Mouse (Mus musculus) stomach, postnatal 0 days (tissue): ENCODE data around the gene Atxn1. TPM values are rescaled to one million over a fixed set of nuclear protein-coding genes. Genes with fewer than 3 reads are reported as not detected.

Source experiments
- ATAC-seq: fragments of 200-750 bp; cut with Nextera tagmentation; 2 replicates; pipeline ENCODE4 v1.8.0; 2017; ENCODE audit not compliant: low FRiP score, low TSS enrichment
- DNase-seq: peaks from one replicate; pipeline ENCODE4 v3.0.0-alpha.2; 2016; ENCODE audit warnings: low spot score
- H3K27ac ChIP-seq: fragments of 300-500 bp; sonication (generic); replicated peaks from 2 replicates; pipeline ENCODE4 v1.5.1; 2014; ENCODE audit warnings: mild to moderate bottlenecking, control low read depth
- H3K27me3 ChIP-seq: fragments of 300-500 bp; sonication (generic); 2 replicates; pipeline ENCODE4 v1.6.1; 2014; ENCODE audit warnings: low read length; ENCODE audit not compliant: control insufficient read depth, insufficient read depth
- H3K36me3 ChIP-seq: fragments of 300-500 bp; sonication (generic); 2 replicates; pipeline ENCODE4 v1.6.1; 2014; ENCODE audit warnings: low read length, mixed read lengths; ENCODE audit not compliant: control insufficient read depth, insufficient read depth
- H3K4me1 ChIP-seq: fragments of 300-500 bp; sonication (generic); replicated peaks from 2 replicates; pipeline ENCODE4 v1.6.1; 2014; ENCODE audit warnings: antibody characterized with exemption; ENCODE audit not compliant: control insufficient read depth, insufficient read depth
- H3K4me2 ChIP-seq: fragments of 300-500 bp; sonication (generic); replicated peaks from 2 replicates; pipeline ENCODE4 v1.6.1; 2014; ENCODE audit warnings: low read depth, mild to moderate bottlenecking, control low read depth, moderate library complexity
- H3K4me3 ChIP-seq: fragments of 300-500 bp; sonication (generic); 2 replicates; pipeline ENCODE4 v1.5.1; 2014; ENCODE audit warnings: low read depth, low read length, control low read depth
- H3K9ac ChIP-seq: fragments of 300-500 bp; sonication (generic); 2 replicates; pipeline ENCODE4 v1.6.1; 2014; ENCODE audit warnings: mild to moderate bottlenecking, low read length, control low read depth, mixed read lengths
- H3K9me3 ChIP-seq: fragments of 300-500 bp; sonication (generic); 2 replicates; pipeline ENCODE4 v1.6.1; 2016; ENCODE audit warnings: low read length; ENCODE audit not compliant: control insufficient read depth
- CTCF ChIP-seq: IDR thresholded peaks from 2 replicates; pipeline ENCODE4 v1.5.1; 2016; ENCODE audit warnings: antibody characterized with exemption, low read depth, mild to moderate bottlenecking, moderate library complexity
- EP300 ChIP-seq: optimal IDR thresholded peaks from 2 replicates; pipeline ENCODE3; 2016; ENCODE audit warnings: antibody characterized with exemption
- WGBS: fragments of 180-500 bp; shearing (Covaris S2); extraction: QIAGEN DNeasy Blood & Tissue Kit; methylation state at CpG from one replicate; pipeline ENCODE4 v1.1.7; 2014; 5-methylcytosine and 5-hydroxymethylcytosine counted together
- polyA plus RNA-seq: library from polyadenylated mRNA; unstranded; fragments of >200 nt; fragmentation: Nextera tagmentation; extraction: Ambion mirVana; gene quantifications from 2 replicates; pipeline ENCODE4 v1.2.1, GENCODE M21; 2015

Gene Atxn1
- polyA plus RNA-seq, 1 experiment from 2014 or later = 7.0 TPM

DNA sequence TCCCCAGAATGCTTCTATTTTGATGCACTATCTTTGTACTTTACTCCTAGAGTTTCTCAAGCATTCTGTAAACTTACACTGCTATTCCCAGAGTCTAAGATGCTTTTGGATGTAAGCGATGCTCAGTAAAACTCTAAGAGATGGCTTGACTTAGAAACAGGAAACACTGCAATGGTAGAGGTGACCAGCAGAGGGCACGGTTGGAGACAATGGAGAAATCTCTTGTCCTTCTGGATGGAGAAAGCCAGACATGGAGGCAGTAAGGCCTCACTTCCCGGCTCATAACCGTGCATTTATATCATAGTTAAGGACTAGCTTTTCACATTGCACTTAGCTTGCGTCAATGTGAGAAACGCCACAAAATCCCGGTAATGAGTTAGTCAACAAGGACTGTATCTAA lies 404.3 kb downstream of the Atxn1 start:
- Histone ChIP-seq H3K27ac (no peak overlapping the region), H3K4me1 (no peaks in the 10 kb centered on the region), H3K9me3 (no peaks in the 10 kb centered on the region), H3K4me3 (no peak overlapping the region), H3K27me3 (no peaks in the 10 kb centered on the region), H3K9ac (no peak overlapping the region), H3K36me3 (no peaks in the 10 kb centered on the region), H3K4me2 (no peak overlapping the region)
- no peak for ATAC-seq
- TF ChIP-seq CTCF (peak; percentile 78), EP300 (no peak)
- WGBS = 76% methylated on average over 7 of the region's 7 CpGs
- DNase-seq = peak; percentile 27

DNA sequence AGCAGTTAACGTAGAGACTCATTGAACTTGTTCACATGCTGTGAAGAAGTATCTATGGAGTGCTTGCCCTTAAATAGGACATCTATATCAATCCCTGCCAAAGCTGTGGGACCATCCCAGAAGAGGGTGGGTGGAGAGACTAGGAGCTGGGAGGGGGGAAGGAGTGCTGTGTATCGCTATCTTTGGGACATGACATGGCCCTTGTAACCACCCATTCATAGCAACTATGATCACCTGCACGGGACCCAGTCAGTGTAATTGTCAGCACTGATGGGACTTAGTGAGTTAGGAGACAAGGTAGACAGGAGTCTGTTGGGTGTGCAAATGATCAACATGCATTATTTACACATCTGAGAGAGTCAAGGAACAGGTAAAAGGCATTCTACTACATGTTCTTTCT lies 405.6 kb downstream of the Atxn1 start:
- no peak overlapping the region for H3K4me2 ChIP-seq
- WGBS = 95% methylated on average over 3 of the region's 3 CpGs

GRCm38 (mm10) chr13:45558367-45558766 lies 406.4 kb downstream of the Atxn1 start:
- Histone ChIP-seq H3K27me3 (no peaks in the 10 kb centered on the region), H3K4me1 (no peaks in the 10 kb centered on the region), H3K4me2 (no peak overlapping the region), H3K4me3 (no peak overlapping the region), H3K9me3 (no peaks in the 10 kb centered on the region), H3K27ac (no peak overlapping the region), H3K36me3 (no peaks in the 10 kb centered on the region), H3K9ac (no peak overlapping the region)
- DNase-seq (no peak), ATAC-seq (no peak)
- WGBS = 61% methylated on average over 4 of the region's 4 CpGs
- TF ChIP-seq CTCF = no peak
- TF ChIP-seq EP300 = no peak

More for the DNA sequence above, 405.6 kb downstream of the Atxn1 start:
- TF ChIP-seq CTCF (no peak), EP300 (no peak)
- DNase-seq (no peak), ATAC-seq (no peak)
- Histone ChIP-seq H3K9ac (no peak overlapping the region), H3K9me3 (no peaks in the 10 kb centered on the region), H3K27me3 (no peaks in the 10 kb centered on the region), H3K4me3 (no peak overlapping the region), H3K36me3 (no peaks in the 10 kb centered on the region), H3K4me1 (no peaks in the 10 kb centered on the region), H3K27ac (no peak overlapping the region)

GRCm38 (mm10) chr13:45553674-45554073 lies 411.1 kb downstream of the Atxn1 start:
- no peak for DNase-seq
- no peak for ATAC-seq
- 43% methylated on average over 7 of the region's 7 CpGs for WGBS

DNA sequence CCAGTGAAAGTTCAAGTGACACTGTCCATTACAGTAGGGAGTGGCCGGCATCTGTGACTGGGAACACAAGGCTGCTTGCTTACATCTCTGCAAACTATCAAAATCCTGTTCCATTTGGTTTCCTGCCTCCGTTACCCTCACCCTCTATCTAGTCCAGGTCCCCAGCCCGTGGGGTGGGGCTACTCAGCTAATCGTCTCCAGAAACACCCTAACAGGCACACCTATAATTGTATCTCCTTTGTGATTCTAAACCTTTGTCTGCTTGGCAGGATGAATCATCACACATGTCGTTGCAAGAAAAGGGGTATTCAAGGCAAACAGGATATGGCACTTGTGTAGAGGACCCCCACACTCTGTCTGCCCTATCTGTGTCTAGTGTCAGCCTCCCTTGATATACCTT lies 417.3 kb downstream of the Atxn1 start:
- ATAC-seq = no peak
- no peak for DNase-seq
- TF ChIP-seq CTCF = no peak
- no peak for TF ChIP-seq EP300
- Histone ChIP-seq H3K4me2 (no peak overlapping the region), H3K27ac (no peak overlapping the region), H3K9ac (no peak overlapping the region), H3K4me1 (no peaks in the 10 kb centered on the region), H3K36me3 (peaks cover 2% of the 10 kb centered on the region; the same call in 1 of the 2 replicates), H3K27me3 (no peaks in the 10 kb centered on the region), H3K9me3 (no peaks in the 10 kb centered on the region), H3K4me3 (no peak overlapping the region)
- 66% methylated on average over 5 of the region's 5 CpGs for WGBS

More at GRCm38 (mm10) chr13:45553674-45554073, 411.1 kb downstream of the Atxn1 start:
- H3K4me3 ChIP-seq = no peak overlapping the region
- TF ChIP-seq EP300 (no peak), CTCF (no peak)
- H3K4me1 ChIP-seq = no peaks in the 10 kb centered on the region
- no peak overlapping the region for H3K9ac ChIP-seq
- H3K36me3 ChIP-seq = no peaks in the 10 kb centered on the region
- H3K27me3 ChIP-seq = no peaks in the 10 kb centered on the region
- no peak overlapping the region for H3K27ac ChIP-seq
- no peak overlapping the region for H3K4me2 ChIP-seq
- H3K9me3 ChIP-seq = no peaks in the 10 kb centered on the region

DNA sequence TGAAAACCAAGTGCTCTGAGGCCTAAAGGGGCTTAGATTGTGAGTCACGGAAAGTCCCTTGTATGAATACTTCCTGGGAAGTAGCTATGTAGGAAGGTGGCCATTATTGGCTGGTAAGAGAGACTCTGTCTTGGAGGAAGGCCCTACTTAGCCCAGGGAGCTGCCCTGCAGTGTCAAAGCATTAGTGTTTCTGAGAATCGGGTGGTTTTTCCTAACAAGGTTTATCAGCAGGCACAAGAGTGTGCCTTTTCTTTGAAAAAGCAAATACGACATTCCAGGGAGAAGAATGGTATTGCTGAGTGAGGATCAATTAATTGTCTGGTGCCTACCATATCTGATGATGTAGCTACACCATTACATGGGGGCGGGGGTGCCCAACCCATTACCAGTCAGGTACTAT lies 417.9 kb downstream of the Atxn1 start:
- Histone ChIP-seq H3K27ac (no peak overlapping the region), H3K9me3 (no peaks in the 10 kb centered on the region), H3K4me2 (no peak overlapping the region), H3K4me1 (no peaks in the 10 kb centered on the region), H3K9ac (no peak overlapping the region), H3K27me3 (no peaks in the 10 kb centered on the region), H3K36me3 (peaks cover 2% of the 10 kb centered on the region; the same call in 1 of the 2 replicates), H3K4me3 (no peak overlapping the region)
- ATAC-seq (no peak), DNase-seq (no peak)
- TF ChIP-seq CTCF (no peak), EP300 (no peak)
- 62% methylated on average over 4 of the region's 4 CpGs for WGBS
